Mouse (Mus musculus) hindbrain, embryonic 14.5 days (tissue): ENCODE results near the gene Zranb2. TPM values are rescaled to one million over a fixed set of nuclear protein-coding genes. Genes with fewer than 3 reads are reported as not detected.

Experiments
- ATAC-seq: fragments of 200-750 bp; cut with Nextera tagmentation; 2 replicates; pipeline ENCODE4 v1.8.0; 2017; ENCODE audit warnings: moderate number of reproducible peaks, mild to moderate bottlenecking, moderate TSS enrichment, moderate library complexity; ENCODE audit not compliant: low FRiP score
- DNase-seq: peaks from one replicate; pipeline ENCODE4 v3.0.0-alpha.2; 2015; ENCODE audit warnings: low spot score
- H3K27ac ChIP-seq: fragments of 300-500 bp; sonication (generic); 2 replicates; pipeline ENCODE4 v1.5.1; 2014; ENCODE audit warnings: mild to moderate bottlenecking, moderate library complexity
- H3K27me3 ChIP-seq: fragments of 300-500 bp; sonication (generic); 2 replicates; pipeline ENCODE4 v1.6.1; 2014; ENCODE audit warnings: mild to moderate bottlenecking, low read length, mixed read lengths; ENCODE audit not compliant: control insufficient read depth, insufficient read depth
- H3K36me3 ChIP-seq: fragments of 300-500 bp; sonication (generic); replicated peaks from 2 replicates; pipeline ENCODE4 v1.6.1; 2014; ENCODE audit not compliant: control insufficient read depth, insufficient read depth
- H3K4me1 ChIP-seq: fragments of 300-500 bp; sonication (generic); replicated peaks from 2 replicates; pipeline ENCODE4 v1.6.1; 2014; ENCODE audit warnings: antibody characterized with exemption, low read length, mixed read lengths; ENCODE audit not compliant: control insufficient read depth, insufficient read depth
- H3K4me2 ChIP-seq: fragments of 300-500 bp; sonication (generic); replicated peaks from 2 replicates; pipeline ENCODE4 v1.6.1; 2014; ENCODE audit warnings: mild to moderate bottlenecking, moderate library complexity
- H3K4me3 ChIP-seq: fragments of 300-500 bp; sonication (generic); replicated peaks from 2 replicates; pipeline ENCODE4 v1.5.1; 2014; ENCODE audit warnings: mild to moderate bottlenecking, low read length
- H3K9ac ChIP-seq: fragments of 300-500 bp; sonication (generic); 2 replicates; pipeline ENCODE4 v1.6.1; 2014
- H3K9me3 ChIP-seq: fragments of 300-500 bp; sonication (generic); 2 replicates; pipeline ENCODE4 v1.6.1; 2016; ENCODE audit warnings: low read length; ENCODE audit not compliant: control insufficient read depth
- WGBS: fragments of 180-500 bp; shearing (Covaris S2); extraction: QIAGEN DNeasy Blood & Tissue Kit; methylation state at CpG from one replicate; pipeline ENCODE4 v1.1.7; 2014; 5-methylcytosine and 5-hydroxymethylcytosine counted together
- polyA plus RNA-seq: library from polyadenylated mRNA; unstranded; fragments of >200 nt; fragmentation: Nextera tagmentation; extraction: Ambion mirVana; gene quantifications from 2 replicates; pipeline ENCODE4 v1.2.1, GENCODE M21; 2014

Zranb2 gene
- polyA plus RNA-seq, 1 experiment from 2014 or later, result 105 TPM

DNA sequence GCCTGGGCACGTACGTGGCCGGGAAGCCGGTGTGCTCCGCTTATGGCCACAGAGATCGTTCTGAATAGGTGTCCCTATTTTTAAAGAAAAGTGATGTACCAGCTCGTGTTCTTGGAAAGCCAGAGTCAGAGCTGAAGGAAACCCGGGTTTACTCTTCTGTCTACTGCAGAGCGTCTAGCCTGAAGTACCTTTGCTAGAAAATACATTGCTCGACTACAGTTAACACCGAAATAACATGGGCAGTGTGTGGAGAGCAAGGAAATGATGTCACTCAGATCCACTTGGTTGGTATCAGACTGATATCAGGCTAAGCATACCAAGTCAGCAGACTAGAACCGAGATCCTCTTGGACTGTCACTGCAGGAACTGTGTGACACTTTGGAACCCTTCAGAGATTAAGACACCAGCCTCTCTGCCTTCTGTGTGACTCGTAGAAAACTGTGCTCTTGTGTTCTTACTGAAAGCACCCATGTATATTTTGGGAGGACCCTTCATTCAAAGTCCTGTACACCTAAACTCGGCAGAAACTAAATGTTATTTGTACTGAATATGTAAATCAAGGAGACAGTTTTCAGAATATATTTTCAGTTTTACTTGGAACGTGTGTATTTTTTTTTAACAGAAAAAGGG, 941 bp downstream of the Zranb2 start:
- H3K36me3 ChIP-seq, result peaks cover 24% of the 10 kb centered on the region
- peak overlapping the region; percentile 79 for H3K4me2 ChIP-seq
- peaks cover 9% of the 10 kb centered on the region; the same call in 1 of the 2 replicates for H3K4me1 ChIP-seq
- H3K27ac ChIP-seq, result peak overlapping the region; percentile 98
- DNase-seq (peak; percentile 25), ATAC-seq (peak; percentile 16)
- peaks cover 35% of the 10 kb centered on the region for H3K27me3 ChIP-seq
- H3K4me3 ChIP-seq, result peak overlapping the region; percentile 85
- peak overlapping the region; percentile 91 for H3K9ac ChIP-seq
- no peaks in the 10 kb centered on the region for H3K9me3 ChIP-seq
- 3% methylated on average over 15 of the region's 15 CpGs for WGBS

DNA sequence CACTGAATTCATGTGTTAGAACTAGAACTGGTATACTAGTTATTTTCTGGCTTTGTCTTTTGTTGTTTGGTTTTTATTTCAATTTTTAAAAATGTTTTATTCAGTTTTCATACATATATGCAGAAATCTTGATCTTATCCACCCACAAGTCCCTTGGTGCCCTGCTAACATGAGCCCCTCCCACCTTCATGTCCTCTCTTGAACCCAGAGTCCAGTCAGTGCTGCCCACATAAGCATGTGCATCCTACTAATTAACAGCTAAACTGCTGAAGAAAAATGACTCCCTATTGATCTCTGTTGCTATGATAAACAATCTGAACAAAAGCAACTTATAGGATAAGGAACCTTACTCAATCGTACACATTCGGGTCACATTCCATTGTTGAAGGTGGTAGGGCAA, 15.4 kb downstream of the Zranb2 start:
- no peak overlapping the region for H3K4me2 ChIP-seq
- ATAC-seq (no peak), DNase-seq (no peak)
- H3K4me3 ChIP-seq, result no peak overlapping the region
- peaks cover 57% of the 10 kb centered on the region for H3K36me3 ChIP-seq
- no peaks in the 10 kb centered on the region for H3K27me3 ChIP-seq
- no peaks in the 10 kb centered on the region for H3K9me3 ChIP-seq
- WGBS, result 92% methylated on average over 2 of the region's 2 CpGs
- no peak overlapping the region for H3K27ac ChIP-seq
- no peaks in the 10 kb centered on the region for H3K4me1 ChIP-seq
- H3K9ac ChIP-seq, result no peak overlapping the region

DNA sequence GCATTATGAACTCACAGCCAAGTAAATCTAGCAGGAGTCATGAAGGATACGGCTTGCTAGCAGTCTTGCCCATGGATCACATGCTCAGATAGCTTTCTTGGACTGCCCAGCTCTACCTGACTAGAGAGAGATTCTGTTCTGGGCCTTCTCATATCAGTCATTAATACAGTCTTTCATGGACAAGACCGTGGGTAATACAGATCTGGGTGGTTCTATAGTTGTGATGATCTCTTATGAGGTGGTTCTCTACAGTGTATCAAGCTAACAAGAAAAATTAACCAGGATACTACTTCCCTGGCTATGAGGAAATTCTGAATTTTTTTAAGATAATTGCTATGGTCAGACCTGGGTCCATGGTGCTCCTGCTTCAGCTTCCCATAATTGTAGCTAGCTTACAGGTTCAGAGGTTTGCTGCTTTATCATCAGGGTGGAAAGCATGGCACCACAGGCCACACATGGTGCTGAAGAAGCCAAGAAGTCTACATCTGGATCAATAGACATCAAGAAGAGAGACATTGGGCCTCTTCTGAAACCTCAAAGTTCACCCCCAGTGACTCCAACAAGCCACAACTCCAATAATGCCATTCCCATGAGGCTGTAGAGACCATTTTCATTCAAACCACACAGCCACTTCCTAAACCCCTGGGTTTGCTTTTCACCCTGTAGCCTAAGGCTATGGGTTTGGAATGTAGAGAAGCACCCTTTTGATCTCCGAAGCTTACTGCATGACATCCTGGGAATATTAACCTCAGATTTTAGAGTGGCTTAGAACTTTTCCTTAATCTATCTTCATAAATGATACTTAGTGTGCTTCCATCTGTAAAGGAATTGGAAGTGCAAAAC, 16.0 kb downstream of the Zranb2 start:
- Histone ChIP-seq H3K9ac (no peak overlapping the region), H3K4me2 (no peak overlapping the region), H3K36me3 (peaks cover 51% of the 10 kb centered on the region), H3K4me3 (no peak overlapping the region), H3K9me3 (no peaks in the 10 kb centered on the region), H3K27ac (no peak overlapping the region), H3K4me1 (no peaks in the 10 kb centered on the region), H3K27me3 (no peaks in the 10 kb centered on the region)
- 95% methylated on average over 3 of the region's 3 CpGs for WGBS
- DNase-seq (no peak), ATAC-seq (no peak)

DNA sequence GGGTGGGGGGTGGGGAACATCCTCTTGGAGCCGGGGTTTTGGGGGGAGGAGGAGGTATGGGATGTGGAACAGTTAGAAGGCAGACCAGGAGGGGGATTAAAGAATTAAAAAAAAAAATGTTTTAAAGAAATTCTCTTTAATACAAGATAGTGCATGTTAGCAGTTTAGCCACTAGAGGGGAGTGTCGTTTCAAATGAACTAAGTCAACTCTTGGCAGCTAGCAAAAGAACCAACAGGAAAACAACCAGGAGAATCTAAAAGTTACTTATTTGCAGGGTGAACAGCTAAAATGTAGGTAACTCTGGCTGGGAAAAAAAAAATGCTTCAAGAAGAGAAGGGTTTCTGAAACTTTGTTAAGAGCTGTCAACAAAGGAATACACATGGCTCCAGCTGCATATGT, 31.2 kb downstream of the Zranb2 start:
- DNase-seq (peak; percentile 84), ATAC-seq (no peak)
- Histone ChIP-seq H3K27ac (no peak overlapping the region), H3K9ac (no peak overlapping the region), H3K9me3 (no peaks in the 10 kb centered on the region), H3K4me1 (peaks cover 3% of the 10 kb centered on the region; the same call in 1 of the 2 replicates), H3K36me3 (no peaks in the 10 kb centered on the region), H3K4me2 (no peak overlapping the region), H3K4me3 (no peak overlapping the region), H3K27me3 (peaks cover 40% of the 10 kb centered on the region)
- WGBS, result 7% methylated on average over 2 of the region's 2 CpGs

DNA sequence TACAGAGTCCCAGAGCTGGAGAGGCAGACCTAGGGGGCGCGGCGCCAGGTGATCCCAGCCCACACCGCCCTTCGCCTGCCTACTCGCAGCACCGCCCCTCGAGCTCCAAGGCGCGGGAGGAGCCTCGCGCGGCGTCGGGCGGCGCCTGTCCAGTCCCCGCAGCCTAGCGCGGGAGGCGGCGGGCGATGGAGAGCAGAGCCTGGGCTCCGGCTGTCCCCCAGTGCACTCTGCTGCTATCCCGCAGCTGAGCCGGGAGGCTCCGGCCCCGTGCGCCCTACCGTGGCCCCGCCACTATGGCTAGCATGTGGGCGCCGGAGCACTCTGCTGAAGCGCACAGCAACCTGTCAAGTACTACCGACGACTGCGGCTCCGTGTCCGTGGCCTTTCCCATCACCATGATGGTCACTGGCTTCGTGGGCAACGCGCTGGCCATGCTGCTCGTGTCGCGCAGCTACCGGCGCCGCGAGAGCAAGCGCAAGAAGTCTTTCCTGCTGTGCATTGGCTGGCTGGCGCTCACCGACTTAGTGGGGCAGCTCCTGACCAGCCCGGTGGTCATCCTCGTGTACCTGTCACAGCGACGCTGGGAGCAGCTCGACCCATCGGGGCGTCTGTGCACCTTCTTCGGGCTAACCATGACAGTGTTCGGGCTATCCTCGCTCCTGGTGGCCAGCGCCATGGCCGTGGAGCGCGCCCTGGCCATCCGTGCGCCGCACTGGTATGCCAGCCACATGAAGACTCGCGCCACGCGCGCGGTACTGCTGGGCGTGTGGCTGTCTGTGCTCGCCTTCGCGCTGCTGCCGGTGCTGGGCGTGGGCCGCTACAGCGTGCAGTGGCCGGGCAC, 33.0 kb downstream of the Zranb2 start, which contains the start of gene Ptger3:
Gene Ptger3 (plus strand): TSS at position 168 of the 841 bp plus-strand sequence.
- DNase-seq (no peak), ATAC-seq (peak; percentile 79)
- no peak within 1 kb of the TSS for H3K27ac ChIP-seq
- peak within 1 kb of the TSS; percentile 51 for H3K4me3 ChIP-seq
- peak within 1 kb of the TSS; percentile 93 for H3K4me2 ChIP-seq
- peak within 1 kb of the TSS; percentile 52 for H3K9ac ChIP-seq
- H3K27me3 ChIP-seq, result peaks cover 40% of the 10 kb centered on the region
- no peaks in the 10 kb centered on the region for H3K9me3 ChIP-seq
- H3K36me3 ChIP-seq, result no peaks in the 10 kb centered on the region
- H3K4me1 ChIP-seq, result peaks cover 3% of the 10 kb centered on the region; the same call in 1 of the 2 replicates
- 2% methylated on average over 84 of the region's 84 CpGs for WGBS

DNA sequence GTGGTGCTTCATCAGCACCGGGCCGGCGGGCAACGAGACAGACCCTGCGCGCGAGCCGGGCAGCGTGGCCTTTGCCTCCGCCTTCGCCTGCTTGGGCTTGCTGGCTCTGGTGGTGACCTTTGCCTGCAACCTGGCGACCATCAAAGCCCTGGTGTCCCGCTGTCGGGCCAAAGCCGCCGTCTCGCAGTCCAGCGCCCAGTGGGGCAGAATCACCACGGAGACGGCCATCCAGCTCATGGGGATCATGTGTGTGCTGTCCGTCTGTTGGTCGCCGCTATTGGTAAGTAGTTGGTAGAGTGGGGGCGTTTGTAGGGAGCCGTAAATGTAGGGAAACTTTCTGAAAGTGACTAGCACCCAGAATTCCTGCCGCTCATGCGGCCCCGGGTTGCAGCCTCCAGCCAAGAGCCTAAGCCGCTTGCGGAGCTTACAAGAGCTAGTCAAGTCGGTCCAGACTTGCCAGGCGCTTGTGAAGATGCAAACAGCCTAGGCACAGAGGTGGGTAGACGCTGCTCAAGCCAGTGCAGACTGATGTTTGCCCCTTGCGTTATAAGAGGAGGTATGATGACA, 33.7 kb downstream of the Zranb2 start:
- Histone ChIP-seq H3K36me3 (no peaks in the 10 kb centered on the region), H3K9me3 (no peaks in the 10 kb centered on the region), H3K4me3 (peak overlapping the region; percentile 51), H3K4me2 (peak overlapping the region; percentile 93), H3K4me1 (peaks cover 3% of the 10 kb centered on the region; the same call in 1 of the 2 replicates), H3K9ac (peak overlapping the region; percentile 52), H3K27me3 (peaks cover 40% of the 10 kb centered on the region), H3K27ac (no peak overlapping the region)
- DNase-seq (no peak), ATAC-seq (peak; percentile 15; the same call in 1 of the 2 replicates)
- 4% methylated on average over 34 of the region's 34 CpGs for WGBS

DNA sequence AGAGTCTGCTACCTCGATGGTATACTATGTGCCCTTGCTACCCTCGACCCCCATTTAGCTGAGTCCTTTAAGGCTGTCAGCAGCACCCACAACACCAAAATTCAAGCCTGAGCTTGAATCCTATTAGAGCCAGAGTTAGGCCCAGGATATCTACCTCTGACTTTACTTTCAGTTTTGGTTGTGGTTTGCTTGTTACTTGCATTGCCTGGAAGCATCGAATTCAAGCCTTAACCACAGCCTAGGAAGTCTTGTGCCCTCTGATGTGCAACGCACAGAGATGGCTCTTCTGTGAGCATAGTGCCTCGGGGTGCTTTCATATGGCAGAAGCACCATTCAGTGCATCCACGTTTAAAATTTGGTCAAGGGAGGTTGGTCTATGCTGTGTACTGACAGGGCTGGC, 38.1 kb downstream of the Zranb2 start:
- H3K27ac ChIP-seq, result no peak overlapping the region
- H3K9ac ChIP-seq, result no peak overlapping the region
- WGBS, result 84% methylated on average over 6 of the region's 6 CpGs
- no peak overlapping the region for H3K4me3 ChIP-seq
- H3K4me1 ChIP-seq, result peaks cover 3% of the 10 kb centered on the region; the same call in 1 of the 2 replicates
- no peaks in the 10 kb centered on the region for H3K9me3 ChIP-seq
- peaks cover 25% of the 10 kb centered on the region for H3K27me3 ChIP-seq
- H3K36me3 ChIP-seq, result no peaks in the 10 kb centered on the region
- H3K4me2 ChIP-seq, result no peak overlapping the region
- ATAC-seq (no peak), DNase-seq (no peak)

DNA sequence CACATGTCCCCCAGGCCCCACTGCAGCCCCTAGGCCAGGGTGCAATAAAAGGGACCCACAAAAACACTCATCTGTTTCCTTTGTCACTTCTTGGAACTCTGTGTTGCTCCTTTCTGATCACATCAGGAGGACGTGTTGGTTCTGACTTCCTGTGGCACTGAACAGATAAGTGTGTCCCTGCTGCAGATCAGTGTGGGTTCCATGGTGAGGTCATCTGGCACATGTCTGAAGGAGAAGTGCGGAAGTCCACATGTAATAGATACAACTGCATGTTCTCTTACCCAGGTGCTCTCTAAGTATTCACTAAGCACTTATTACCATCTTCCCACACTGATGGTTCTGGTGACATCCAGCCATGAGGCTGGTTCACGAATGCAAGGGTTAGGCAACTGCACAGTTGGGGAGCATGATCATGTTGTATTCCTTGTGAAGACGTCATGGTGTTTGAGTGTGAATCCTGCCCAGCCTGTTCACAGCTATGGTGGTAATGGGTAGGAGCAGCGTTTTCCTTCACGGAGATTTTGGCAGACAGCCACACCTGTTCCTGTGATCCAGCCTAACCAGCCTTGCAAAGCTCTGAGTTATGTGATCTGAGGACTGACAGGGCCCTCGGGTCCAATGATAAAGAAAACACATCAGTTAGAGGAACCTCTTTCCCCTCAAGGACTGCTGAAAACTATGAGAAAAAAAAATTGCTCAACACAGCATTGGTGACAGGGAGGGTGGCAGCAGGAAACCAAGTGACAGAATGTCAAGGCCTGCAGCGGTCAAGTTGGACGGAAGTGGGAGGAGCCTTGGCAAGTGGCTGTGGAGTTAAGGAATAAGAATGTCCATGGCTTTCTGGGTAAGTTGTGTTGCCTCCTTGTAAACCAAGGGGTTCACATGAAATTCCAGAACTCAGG, 41.7 kb downstream of the Zranb2 start:
- no peak for ATAC-seq
- H3K4me1 ChIP-seq, result no peaks in the 10 kb centered on the region
- H3K4me3 ChIP-seq, result no peak overlapping the region
- 83% methylated on average over 9 of the region's 9 CpGs for WGBS
- H3K9ac ChIP-seq, result no peak overlapping the region
- H3K27me3 ChIP-seq, result no peaks in the 10 kb centered on the region
- H3K27ac ChIP-seq, result no peak overlapping the region
- no peak for DNase-seq
- no peaks in the 10 kb centered on the region for H3K9me3 ChIP-seq
- no peak overlapping the region for H3K4me2 ChIP-seq
- H3K36me3 ChIP-seq, result no peaks in the 10 kb centered on the region
